In the genomic region with DNA sequence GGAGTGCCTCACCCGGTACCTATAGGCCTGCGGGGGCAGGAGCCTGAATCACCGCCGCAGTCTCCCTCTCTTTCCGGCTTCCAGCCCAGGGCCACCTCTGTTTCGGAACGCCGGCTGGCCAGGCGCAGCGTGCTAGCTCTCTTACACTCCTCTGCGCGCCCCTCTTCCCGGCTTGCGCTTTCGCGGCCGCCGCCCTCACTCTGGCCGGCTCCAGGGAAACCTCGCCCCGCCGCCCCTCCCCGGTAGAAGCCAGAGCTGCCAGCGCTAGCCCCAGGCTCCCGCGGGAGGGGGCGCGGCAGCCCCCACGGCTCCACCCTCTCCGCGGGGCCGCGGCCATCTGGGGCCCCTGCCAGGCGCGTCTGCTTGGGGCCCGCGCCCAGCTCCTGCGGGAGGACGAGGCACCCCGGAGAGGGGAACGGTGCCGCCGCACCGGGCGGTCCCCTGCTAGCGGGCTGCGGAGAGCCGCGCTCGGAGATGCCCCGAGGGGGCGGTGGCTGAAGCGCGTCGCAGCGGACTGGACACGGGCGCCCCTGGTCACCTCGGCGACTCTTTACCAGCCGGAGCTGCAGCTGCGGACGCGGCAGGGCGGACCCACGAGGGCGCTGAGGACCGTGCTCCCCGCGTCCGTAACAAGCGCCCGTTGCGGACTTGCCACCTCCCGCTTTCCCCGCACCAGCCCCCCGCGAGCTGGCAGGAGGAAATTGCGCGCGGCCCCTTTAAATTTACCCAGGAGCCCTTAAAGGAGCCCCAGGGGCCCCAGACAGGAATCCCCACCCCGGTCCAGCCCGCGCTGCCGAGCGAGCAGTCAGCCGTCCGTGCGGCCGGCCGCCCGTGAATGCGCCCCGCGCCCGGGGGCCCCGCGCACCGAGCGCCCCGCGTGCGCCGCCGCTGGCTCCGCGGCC, we compare ENCODE assay signal across 8 mouse cellular contexts. TPM values are rescaled to one million over a fixed set of nuclear protein-coding genes. Genes with fewer than 3 reads are reported as not detected.
DNase-seq lines count a peak whose midpoint lies in the region; ATAC-seq lines count a peak whose summit lies in the region.

A gene (plus strand): TSS at position 792 of the 902 bp plus-strand sequence.

- H3K4me3 ChIP-seq in intestine, embryonic 14.5 days (ENCODE audit: low read depth, low read length), result peak within 1 kb of the TSS; percentile 63
- peak within 1 kb of the TSS; percentile 93 for H3K4me3 ChIP-seq in limb, embryonic 10.5 days
- H3K4me3 ChIP-seq in midbrain, embryonic 13.5 days (replicated peaks), result peak within 1 kb of the TSS; percentile 82

- H3K9ac ChIP-seq in intestine, embryonic 14.5 days (ENCODE audit: low read length), result peak within 1 kb of the TSS; percentile 96
- peak within 1 kb of the TSS; percentile 89 for H3K9ac ChIP-seq in midbrain, embryonic 13.5 days (replicated peaks)

- no peak for ATAC-seq in CD4-positive, CD25-positive, alpha-beta regulatory T cell, adult 4 months
- ATAC-seq in intestine, embryonic 14.5 days (replicated peaks; ENCODE audit: low FRiP score, low TSS enrichment, low read depth), result peak; percentile 77
- ATAC-seq in midbrain, embryonic 13.5 days, result peak; percentile 59

- under 1% methylated on average over 100 of the region's 107 CpGs for WGBS in intestine, embryonic 14.5 days
- under 1% methylated on average over 97 of the region's 107 CpGs for WGBS in limb, embryonic 10.5 days
- under 1% methylated on average over 86 of the region's 107 CpGs for WGBS in midbrain, embryonic 13.5 days

- peak within 1 kb of the TSS; percentile 89 for H3K27ac ChIP-seq in intestine, embryonic 14.5 days (ENCODE audit: low read depth)
- H3K27ac ChIP-seq in limb, embryonic 10.5 days, result peak within 1 kb of the TSS; percentile 99
- H3K27ac ChIP-seq in midbrain, embryonic 13.5 days, result peak within 1 kb of the TSS; percentile 99

- DNase-seq in CD4-positive, CD25-positive, alpha-beta regulatory T cell, adult 2 months (ENCODE audit: low read depth, low spot score), result peak; percentile 41
- DNase-seq in embryo, embryonic 10 days (ENCODE audit: low spot score), result peak; percentile 73
- DNase-seq in gastrocnemius, postnatal 36 days, result peak; percentile 75 to 77
- DNase-seq in intestine, embryonic 14.5 days (ENCODE audit: low spot score), result peak; percentile 93
- DNase-seq in limb, embryonic 10.5 days (ENCODE audit: low spot score), result peak; percentile 85
- DNase-seq in spleen, postnatal 14 days (ENCODE audit: low spot score in 2 of 2), result peak; percentile 33 to 54

- H3K36me3 ChIP-seq in intestine, embryonic 14.5 days (ENCODE audit: control insufficient read depth, insufficient read depth, low read length), result peaks cover 23% of the 10 kb centered on the region
- H3K36me3 ChIP-seq in limb, embryonic 10.5 days, result peaks cover 29% of the 10 kb centered on the region
- H3K36me3 ChIP-seq in midbrain, embryonic 13.5 days, result peaks cover 18% of the 10 kb centered on the region

- intact Hi-C loops in gastrocnemius, postnatal 36 days (cut with DNase I), result loop anchor here (2.0 to 10.0 kb wide), 2 partner anchors 34 to 182 kb away; a partner anchor contains a TSS

- H3K4me1 ChIP-seq in intestine, embryonic 14.5 days (replicated peaks; ENCODE audit: control insufficient read depth, insufficient read depth, low read length), result peaks cover 48% of the 10 kb centered on the region
- peaks cover 49% of the 10 kb centered on the region for H3K4me1 ChIP-seq in limb, embryonic 10.5 days
- H3K4me1 ChIP-seq in midbrain, embryonic 13.5 days (replicated peaks), result peaks cover 46% of the 10 kb centered on the region

- H3K27me3 ChIP-seq in intestine, embryonic 14.5 days (replicated peaks; ENCODE audit: control insufficient read depth, insufficient read depth, low read length), result no peaks in the 10 kb centered on the region
- H3K27me3 ChIP-seq in limb, embryonic 10.5 days (ENCODE audit: low read depth, poor library complexity, severe bottlenecking), result 0 out of 2 replicates have a peak, but pooled peaks cover 6% of the 10 kb centered on the region
- H3K27me3 ChIP-seq in midbrain, embryonic 13.5 days, result no peaks in the 10 kb centered on the region

- no peaks in the 10 kb centered on the region for H3K9me3 ChIP-seq in intestine, embryonic 14.5 days (ENCODE audit: control insufficient read depth, low read length)
- H3K9me3 ChIP-seq in limb, embryonic 10.5 days (replicated peaks), result no peaks in the 10 kb centered on the region
- no peaks in the 10 kb centered on the region for H3K9me3 ChIP-seq in midbrain, embryonic 13.5 days

- H3K4me2 ChIP-seq in intestine, embryonic 14.5 days (ENCODE audit: low read length), result peak within 1 kb of the TSS; percentile 72
- H3K4me2 ChIP-seq in midbrain, embryonic 13.5 days (replicated peaks), result peak within 1 kb of the TSS; percentile 70

RNA-seq across cellular contexts. Expression of the gene that starts here (rescaled TPM):
- under 1 TPM in 1 of 2 experiments, not detected in 1; 0.12 TPM for polyA plus RNA-seq in CD4-positive, CD25-positive, alpha-beta regulatory T cell, adult 4 months (2017; shearing (Covaris generic))
- 1 to 10 TPM; 5.7 to 6.2 TPM for total RNA-seq in gastrocnemius, postnatal 36 days (2021)
- polyA plus RNA-seq in intestine, embryonic 14.5 days (2014; fragmentation: Nextera tagmentation; extraction: Ambion mirVana), result 9.1 and 9.4 TPM in 2 replicates
- polyA plus RNA-seq in limb, embryonic 10.5 days (2016; fragmentation: Nextera tagmentation; extraction: Ambion mirVana), result 5.0 and 6.8 TPM in 2 replicates
- polyA plus RNA-seq in midbrain, embryonic 13.5 days (2015; fragmentation: Nextera tagmentation; extraction: Ambion mirVana), result 16.7 and 17.5 TPM in 2 replicates

Comparison
In these comparisons a context has a peak if more than half of its experiments do, and no peak if none do; other contexts are left out.
1. DNase-seq: peak in every context shown above with its lines; median percentile 93 in intestine, embryonic 14.5 days; 85 in limb, embryonic 10.5 days; 76 in gastrocnemius, postnatal 36 days; 73 in embryo, embryonic 10 days; 44 in spleen, postnatal 14 days; 41 in CD4-positive, CD25-positive, alpha-beta regulatory T cell, adult 2 months.